Mouse (Mus musculus) lung, embryonic 16.5 days (tissue): ENCODE results near the gene Flna. TPM values are rescaled to one million over a fixed set of nuclear protein-coding genes. Genes with fewer than 3 reads are reported as not detected.
A peak's percentile ranks its signal among the peaks of the same experiment; 100 is the strongest.

Experiments
- ATAC-seq: fragments of 200-750 bp; cut with Nextera tagmentation; 2 replicates; pipeline ENCODE4 v1.8.0; 2017; ENCODE audit warnings: low read depth, mild to moderate bottlenecking, moderate library complexity
- H3K27ac ChIP-seq: fragments of 300-500 bp; sonication (generic); 2 replicates; pipeline ENCODE4 v1.5.1; 2014; ENCODE audit warnings: mild to moderate bottlenecking, control low read depth, low read length
- H3K27me3 ChIP-seq: fragments of 300-500 bp; sonication (generic); 2 replicates; pipeline ENCODE4 v1.6.1; 2014; ENCODE audit warnings: low read depth, low read length, mixed read lengths; ENCODE audit not compliant: control insufficient read depth, insufficient read depth
- H3K36me3 ChIP-seq: fragments of 300-500 bp; sonication (generic); 2 replicates; pipeline ENCODE4 v1.6.1; 2014; ENCODE audit warnings: low read length; ENCODE audit not compliant: control insufficient read depth, insufficient read depth
- H3K4me1 ChIP-seq: fragments of 300-500 bp; sonication (generic); replicated peaks from 2 replicates; pipeline ENCODE4 v1.6.1; 2014; ENCODE audit warnings: low read length, mixed read lengths; ENCODE audit not compliant: control insufficient read depth, insufficient read depth
- H3K4me2 ChIP-seq: fragments of 300-500 bp; sonication (generic); 2 replicates; pipeline ENCODE4 v1.6.1; 2014; ENCODE audit warnings: low read depth, low read length, control low read depth
- H3K4me3 ChIP-seq: fragments of 300-500 bp; sonication (generic); 2 replicates; pipeline ENCODE4 v1.5.1; 2014; ENCODE audit warnings: mild to moderate bottlenecking, low read length, control low read depth
- H3K9ac ChIP-seq: fragments of 300-500 bp; sonication (generic); 2 replicates; pipeline ENCODE4 v1.6.1; 2014; ENCODE audit warnings: low read length, control low read depth
- H3K9me3 ChIP-seq: fragments of 300-500 bp; sonication (generic); 2 replicates; pipeline ENCODE4 v1.6.1; 2016; ENCODE audit warnings: low read length; ENCODE audit not compliant: control insufficient read depth
- WGBS: fragments of 180-500 bp; shearing (Covaris S2); extraction: QIAGEN DNeasy Blood & Tissue Kit; methylation state at CpG from one replicate; pipeline ENCODE4 v1.1.7; 2014; 5-methylcytosine and 5-hydroxymethylcytosine counted together
- polyA plus RNA-seq: library from polyadenylated mRNA; unstranded; fragments of >200 nt; fragmentation: Nextera tagmentation; extraction: Ambion mirVana; gene quantifications from 2 replicates; pipeline ENCODE4 v1.2.1, GENCODE M21; 2015

The Flna gene
- polyA plus RNA-seq, 1 experiment from 2014 or later = 372 TPM

- Histone ChIP-seq H3K36me3 (no peaks in the 10 kb centered on the region), H3K4me2 (peak overlapping the region; percentile 62), H3K27ac (peak overlapping the region; percentile 80), H3K9me3 (no peaks in the 10 kb centered on the region), H3K4me3 (peak overlapping the region; percentile 52), H3K27me3 (no peaks in the 10 kb centered on the region), H3K4me1 (no peaks in the 10 kb centered on the region; the same call in 1 of the 2 replicates), H3K9ac (peak overlapping the region; percentile 70)
- peak; percentile 29 for ATAC-seq
- WGBS = 16% methylated on average over 3 of the region's 3 CpGs
Observed at GRCm38 (mm10) chrX:74248651-74249050, 969 bp downstream of the Flna start.

- H3K4me2 ChIP-seq = peak overlapping the region; percentile 51
- ATAC-seq = peak; percentile 34
- H3K9ac ChIP-seq = peak overlapping the region; percentile 67
- peaks cover 12% of the 10 kb centered on the region for H3K36me3 ChIP-seq
- H3K4me1 ChIP-seq = no peaks in the 10 kb centered on the region; the same call in 1 of the 2 replicates
- no peaks in the 10 kb centered on the region for H3K9me3 ChIP-seq
- no peaks in the 10 kb centered on the region for H3K27me3 ChIP-seq
- 20% methylated on average over 12 of the region's 15 CpGs for WGBS
- peak overlapping the region; percentile 68 for H3K4me3 ChIP-seq
- peak overlapping the region; percentile 96 for H3K27ac ChIP-seq
Observed at GRCm38 (mm10) chrX:74246693-74247092, 2.9 kb downstream of the Flna start.

GRCm38 (mm10) chrX:74246213-74246681 lies 3.4 kb downstream of the Flna start:
- 16% methylated on average over 38 of the region's 38 CpGs for WGBS
- Histone ChIP-seq H3K36me3 (peaks cover 17% of the 10 kb centered on the region), H3K9me3 (no peaks in the 10 kb centered on the region), H3K4me3 (peak overlapping the region; percentile 68), H3K27ac (peak overlapping the region; percentile 96), H3K27me3 (no peaks in the 10 kb centered on the region), H3K4me2 (peak overlapping the region; percentile 57), H3K4me1 (no peaks in the 10 kb centered on the region; the same call in 1 of the 2 replicates), H3K9ac (peak overlapping the region; percentile 78)
- peak; percentile 86 for ATAC-seq

- peak overlapping the region; percentile 86 for H3K27ac ChIP-seq
- H3K9ac ChIP-seq = peak overlapping the region; percentile 78
- no peaks in the 10 kb centered on the region; the same call in 1 of the 2 replicates for H3K4me1 ChIP-seq
- peak; percentile 49 for ATAC-seq
- H3K27me3 ChIP-seq = no peaks in the 10 kb centered on the region
- peaks cover 22% of the 10 kb centered on the region for H3K36me3 ChIP-seq
- WGBS = 13% methylated on average over 21 of the region's 21 CpGs
- peak overlapping the region; percentile 57 for H3K4me2 ChIP-seq
- no peaks in the 10 kb centered on the region for H3K9me3 ChIP-seq
- peak overlapping the region; percentile 68 for H3K4me3 ChIP-seq
Observed at GRCm38 (mm10) chrX:74245687-74246086, 3.9 kb downstream of the Flna start.

- Histone ChIP-seq H3K27me3 (no peaks in the 10 kb centered on the region), H3K4me1 (no peaks in the 10 kb centered on the region; the same call in 1 of the 2 replicates), H3K27ac (peak overlapping the region; percentile 86), H3K4me2 (peak overlapping the region; percentile 57), H3K9ac (peak overlapping the region; percentile 78), H3K9me3 (no peaks in the 10 kb centered on the region), H3K36me3 (peaks cover 28% of the 10 kb centered on the region), H3K4me3 (peak overlapping the region; percentile 68)
- ATAC-seq = no peak
- WGBS = 37% methylated on average over 1 of the region's 1 CpGs
Observed at GRCm38 (mm10) chrX:74245107-74245506, 4.5 kb downstream of the Flna start.

GRCm38 (mm10) chrX:74244614-74245083 lies 5.0 kb downstream of the Flna start:
- ATAC-seq = peak; percentile 58
- H3K27ac ChIP-seq = peak overlapping the region; percentile 86
- peaks cover 32% of the 10 kb centered on the region for H3K36me3 ChIP-seq
- H3K27me3 ChIP-seq = no peaks in the 10 kb centered on the region
- peak overlapping the region; percentile 57 for H3K4me2 ChIP-seq
- WGBS = 13% methylated on average over 3 of the region's 3 CpGs
- H3K4me3 ChIP-seq = peak overlapping the region; percentile 68
- no peaks in the 10 kb centered on the region; the same call in 1 of the 2 replicates for H3K4me1 ChIP-seq
- H3K9me3 ChIP-seq = no peaks in the 10 kb centered on the region
- peak overlapping the region; percentile 78 for H3K9ac ChIP-seq

- Histone ChIP-seq H3K4me1 (no peaks in the 10 kb centered on the region; the same call in 1 of the 2 replicates), H3K36me3 (peaks cover 41% of the 10 kb centered on the region), H3K27ac (peak overlapping the region; percentile 86), H3K27me3 (no peaks in the 10 kb centered on the region), H3K9ac (peak overlapping the region; percentile 67), H3K9me3 (no peaks in the 10 kb centered on the region), H3K4me3 (peak overlapping the region; percentile 68), H3K4me2 (peak overlapping the region; percentile 57)
- no peak for ATAC-seq
- 34% methylated on average over 3 of the region's 3 CpGs for WGBS
Observed at GRCm38 (mm10) chrX:74243807-74244206, 5.8 kb downstream of the Flna start.

- peak overlapping the region; percentile 57 for H3K4me2 ChIP-seq
- no peaks in the 10 kb centered on the region for H3K9me3 ChIP-seq
- peak overlapping the region; percentile 67; the same call in 1 of the 2 replicates for H3K9ac ChIP-seq
- peak; percentile 12 for ATAC-seq
- WGBS = 58% methylated on average over 2 of the region's 2 CpGs
- H3K4me3 ChIP-seq = peak overlapping the region; percentile 68
- no peaks in the 10 kb centered on the region; the same call in 1 of the 2 replicates for H3K4me1 ChIP-seq
- H3K36me3 ChIP-seq = peaks cover 42% of the 10 kb centered on the region
- no peak overlapping the region; the same call in 1 of the 2 replicates for H3K27ac ChIP-seq
- H3K27me3 ChIP-seq = no peaks in the 10 kb centered on the region
Observed at GRCm38 (mm10) chrX:74243396-74243795, 6.2 kb downstream of the Flna start.

GRCm38 (mm10) chrX:74240332-74240731 lies 9.3 kb downstream of the Flna start:
- Histone ChIP-seq H3K9ac (no peak overlapping the region), H3K27me3 (no peaks in the 10 kb centered on the region), H3K4me2 (no peak overlapping the region), H3K36me3 (peaks cover 59% of the 10 kb centered on the region), H3K4me1 (no peaks in the 10 kb centered on the region; the same call in 1 of the 2 replicates), H3K4me3 (no peak overlapping the region), H3K27ac (no peak overlapping the region), H3K9me3 (no peaks in the 10 kb centered on the region)
- 88% methylated on average over 4 of the region's 4 CpGs for WGBS
- no peak for ATAC-seq
